Mouse (Mus musculus): Measurements from ENCODE around the gene Crxos. TPM values are rescaled to one million over a fixed set of nuclear protein-coding genes. Genes with fewer than 3 reads are reported as not detected.
A peak's percentile ranks its signal among the peaks of the same experiment; 100 is the strongest.
"Not testable (repeated sequence)": the region's sequence is repeated elsewhere in the genome, so short reads cannot be mapped to it uniquely, and the experiment has no call there.

Crxos gene
- total RNA-seq, 2 experiments from 2014 or later = 0.29 TPM; not detected in 1

- Histone ChIP-seq H3K27ac (no peak overlapping the region), H3K4me3 (no peak overlapping the region)
- intact Hi-C loops (cut with DNase I) = no loop called here
- TF ChIP-seq CTCF (IDR thresholded peaks at IDR 0.05) = no peak
- DNase-seq (ENCODE audit: extremely low spot score in 1 of 2, low spot score in 2 of 2) = no peak
These were observed 25.7 kb downstream of the Crxos start for GRCm38 (mm10) chr7:15907971-15908590.

- H3K4me3 ChIP-seq = no peak overlapping the region
- H3K27ac ChIP-seq = no peak overlapping the region
- DNase-seq (ENCODE audit: extremely low spot score in 1 of 2, low spot score in 2 of 2) = no peak
- intact Hi-C loops (cut with DNase I) = no loop called here
- no peak for TF ChIP-seq CTCF (IDR thresholded peaks at IDR 0.05)
These were observed 28.1 kb downstream of the Crxos start for GRCm38 (mm10) chr7:15910521-15910920.

- TF ChIP-seq CTCF (IDR thresholded peaks at IDR 0.05) = peak; percentile 77
- peak; percentile 68 to 76 for DNase-seq (ENCODE audit: extremely low spot score in 1 of 2, low spot score in 2 of 2)
- H3K27ac ChIP-seq = no peak overlapping the region
- no peak overlapping the region for H3K4me3 ChIP-seq
- intact Hi-C loops (cut with DNase I) = loop anchor here (1.0 kb wide), 1 partner anchor 53 kb away; no protein-coding TSS in a partner anchor
These were observed 29.8 kb downstream of the Crxos start for GRCm38 (mm10) chr7:15912183-15912582.

GRCm38 (mm10) chr7:15914252-15914651 lies 31.8 kb downstream of the Crxos start:
- intact Hi-C loops (cut with DNase I) = no loop called here
- H3K4me3 ChIP-seq = no peak overlapping the region
- DNase-seq (ENCODE audit: extremely low spot score in 1 of 2, low spot score in 2 of 2) = peak in 1 of 2 experiments; percentile 49
- TF ChIP-seq CTCF (IDR thresholded peaks at IDR 0.05) = peak; percentile 82
- no peak overlapping the region for H3K27ac ChIP-seq

GRCm38 (mm10) chr7:15914751-15915150 lies 32.3 kb downstream of the Crxos start:
- intact Hi-C loops (cut with DNase I) = no loop called here
- no peak for TF ChIP-seq CTCF (IDR thresholded peaks at IDR 0.05)
- no peak for DNase-seq (ENCODE audit: extremely low spot score in 1 of 2, low spot score in 2 of 2)
- Histone ChIP-seq H3K4me3 (no peak overlapping the region), H3K27ac (no peak overlapping the region)

- DNase-seq (ENCODE audit: extremely low spot score in 1 of 2, low spot score in 2 of 2); H3K4me3 ChIP-seq; intact Hi-C loops (cut with DNase I); H3K27ac ChIP-seq: not testable (repeated sequence)
These were observed 33.3 kb downstream of the Crxos start for GRCm38 (mm10) chr7:15915695-15916094.

GRCm38 (mm10) chr7:15916134-15916723 lies 33.8 kb downstream of the Crxos start:
- intact Hi-C loops (cut with DNase I) = no loop called here
- no peak overlapping the region for H3K27ac ChIP-seq
- no peak overlapping the region for H3K4me3 ChIP-seq
- DNase-seq (ENCODE audit: extremely low spot score in 1 of 2, low spot score in 2 of 2) = no peak
- no peak for TF ChIP-seq CTCF (IDR thresholded peaks at IDR 0.05)

- no peak for TF ChIP-seq CTCF (IDR thresholded peaks at IDR 0.05)
- H3K27ac ChIP-seq = no peak overlapping the region
- no peak overlapping the region for H3K4me3 ChIP-seq
- intact Hi-C loops (cut with DNase I) = no loop called here
- no peak for DNase-seq (ENCODE audit: extremely low spot score in 1 of 2, low spot score in 2 of 2)
These were observed 34.6 kb downstream of the Crxos start for GRCm38 (mm10) chr7:15916996-15917395.

GRCm38 (mm10) chr7:15918371-15918770 lies 36.0 kb downstream of the Crxos start:
- H3K4me3 ChIP-seq = no peak overlapping the region
- no peak for DNase-seq (ENCODE audit: extremely low spot score in 1 of 2, low spot score in 2 of 2)
- no peak overlapping the region for H3K27ac ChIP-seq
- intact Hi-C loops (cut with DNase I) = no loop called here
- TF ChIP-seq CTCF (IDR thresholded peaks at IDR 0.05) = no peak

- no peak for DNase-seq (ENCODE audit: extremely low spot score in 1 of 2, low spot score in 2 of 2)
- Histone ChIP-seq H3K27ac (peak overlapping the region; percentile 100), H3K4me3 (peak overlapping the region; percentile 72)
- intact Hi-C loops (cut with DNase I) = loop anchor here (1.0 kb wide), 1 partner anchor 13 kb away; no protein-coding TSS in a partner anchor
- no peak for TF ChIP-seq CTCF (IDR thresholded peaks at IDR 0.05)
These were observed 37.5 kb downstream of the Crxos start for GRCm38 (mm10) chr7:15919947-15920346.

GRCm38 (mm10) chr7:15920645-15921190 lies 38.3 kb downstream of the Crxos start:
- intact Hi-C loops (cut with DNase I) = loop anchor here (1.0 kb wide), 1 partner anchor 13 kb away; no protein-coding TSS in a partner anchor
- TF ChIP-seq CTCF (IDR thresholded peaks at IDR 0.05) = no peak
- H3K4me3 ChIP-seq = peak overlapping the region; percentile 72
- peak in 1 of 2 experiments; percentile 29 for DNase-seq (ENCODE audit: extremely low spot score in 1 of 2, low spot score in 2 of 2)
- H3K27ac ChIP-seq = peak overlapping the region; percentile 100

GRCm38 (mm10) chr7:15921796-15922195 lies 39.4 kb downstream of the Crxos start:
- intact Hi-C loops (cut with DNase I) = no loop called here
- peak overlapping the region; percentile 72 for H3K4me3 ChIP-seq

More at GRCm38 (mm10) chr7:15921796-15922195, 39.4 kb downstream of the Crxos start:
- peak in 1 of 2 experiments; percentile 29 for DNase-seq (ENCODE audit: extremely low spot score in 1 of 2, low spot score in 2 of 2)
- peak overlapping the region; percentile 100 for H3K27ac ChIP-seq
- no peak for TF ChIP-seq CTCF (IDR thresholded peaks at IDR 0.05)

Data from left cerebral cortex, adult 2 months (tissue).